Mouse (Mus musculus) neural tube, embryonic 14.5 days (tissue): ENCODE data around the gene Gm30737. TPM values are rescaled to one million over a fixed set of nuclear protein-coding genes. Genes with fewer than 3 reads are reported as not detected.
"Not testable (repeated sequence)": the region's sequence is repeated elsewhere in the genome, so short reads cannot be mapped to it uniquely, and the experiment has no call there.

ENCODE experiments used
- ATAC-seq: fragments of 200-750 bp; cut with Nextera tagmentation; 2 replicates; pipeline ENCODE4 v1.8.0; 2017; ENCODE audit warnings: low read depth, mild to moderate bottlenecking, moderate TSS enrichment, moderate library complexity
- H3K27ac ChIP-seq: fragments of 300-500 bp; sonication (generic); 2 replicates; pipeline ENCODE4 v1.5.1; 2014; ENCODE audit warnings: low read depth, mild to moderate bottlenecking, control low read depth, low read length, moderate library complexity, mixed read lengths
- H3K27me3 ChIP-seq: fragments of 300-500 bp; sonication (generic); 2 replicates; pipeline ENCODE4 v1.6.1; 2014; ENCODE audit warnings: low read length; ENCODE audit not compliant: control insufficient read depth, insufficient read depth
- H3K36me3 ChIP-seq: fragments of 300-500 bp; sonication (generic); 2 replicates; pipeline ENCODE4 v1.6.1; 2014; ENCODE audit warnings: low read length, mixed read lengths; ENCODE audit not compliant: control insufficient read depth, insufficient read depth
- H3K4me1 ChIP-seq: fragments of 300-500 bp; sonication (generic); 2 replicates; pipeline ENCODE4 v1.6.1; 2014; ENCODE audit warnings: low read length; ENCODE audit not compliant: control insufficient read depth, insufficient read depth
- H3K4me2 ChIP-seq: fragments of 300-500 bp; sonication (generic); 2 replicates; pipeline ENCODE4 v1.6.1; 2014; ENCODE audit warnings: mild to moderate bottlenecking, low read depth, low read length, control low read depth
- H3K4me3 ChIP-seq: fragments of 300-500 bp; sonication (generic); 2 replicates; pipeline ENCODE4 v1.5.1; 2014; ENCODE audit warnings: low read depth, low read length, control low read depth, mixed read lengths
- H3K9ac ChIP-seq: fragments of 300-500 bp; sonication (generic); replicated peaks from 2 replicates; pipeline ENCODE4 v1.6.1; 2014; ENCODE audit warnings: low read depth, mild to moderate bottlenecking, control low read depth, low read length, mixed read lengths
- H3K9me3 ChIP-seq: fragments of 300-500 bp; sonication (generic); 2 replicates; pipeline ENCODE4 v1.6.1; 2016; ENCODE audit warnings: low read length; ENCODE audit not compliant: control insufficient read depth
- WGBS: fragments of 180-500 bp; shearing (Covaris S2); extraction: QIAGEN DNeasy Blood & Tissue Kit; methylation state at CpG from one replicate; pipeline ENCODE4 v1.1.7; 2014; 5-methylcytosine and 5-hydroxymethylcytosine counted together
- polyA plus RNA-seq: library from polyadenylated mRNA; unstranded; fragments of >200 nt; fragmentation: Nextera tagmentation; extraction: Ambion mirVana; gene quantifications from 2 replicates; pipeline ENCODE4 v1.2.1, GENCODE M21; 2014

The Gm30737 gene
- polyA plus RNA-seq: not detected in 2 replicates

DNA sequence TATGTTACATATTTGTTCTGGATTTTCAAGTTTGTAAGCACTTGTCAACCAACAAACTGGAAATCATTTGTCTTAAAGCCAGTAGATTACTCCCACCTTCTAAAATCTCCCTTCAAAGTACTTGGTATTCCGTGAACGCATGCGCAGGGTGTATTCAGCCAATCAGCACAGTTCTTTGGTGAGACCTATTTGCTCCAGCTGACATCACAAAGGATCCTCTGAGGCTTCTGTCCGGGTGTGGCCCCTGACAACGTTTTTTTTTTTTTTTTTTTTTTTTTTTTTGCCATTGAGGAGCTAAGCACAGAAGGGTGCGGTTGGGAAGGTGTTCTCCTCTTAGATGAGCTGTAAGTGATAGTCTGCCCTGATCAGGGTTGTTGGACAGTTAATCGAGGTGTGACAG is at the start of gene Gm30737:
Gene Gm30737, plus strand, starts transcription at position 301 of the 400 bp plus-strand sequence.
- H3K9ac ChIP-seq, H3K36me3 ChIP-seq, H3K4me2 ChIP-seq, H3K27me3 ChIP-seq, ATAC-seq, H3K4me3 ChIP-seq, H3K9me3 ChIP-seq, H3K4me1 ChIP-seq, H3K27ac ChIP-seq: not testable (repeated sequence)
- WGBS: no CpG with 5 or more reads among the region's 7 CpGs
